Mouse (Mus musculus) liver, adult 2 months (tissue): ENCODE measurements around the gene Tln2. TPM values are rescaled to one million over a fixed set of nuclear protein-coding genes. Genes with fewer than 3 reads are reported as not detected.

Experiments used
- DNase-seq: peaks from one replicate; pipeline ENCODE4 v3.0.0-alpha.2; 2011; ENCODE audit warnings: low read depth, low spot score; ENCODE audit errors: extremely low read depth
- H3K27ac ChIP-seq: fragments of 200-500 bp; replicated peaks from 2 replicates; pipeline ENCODE4 v1.5.1; 2012; ENCODE audit warnings: low read depth, mild to moderate bottlenecking, control low read depth, inconsistent platforms, low read length; ENCODE audit not compliant: insufficient read depth
- H3K27me3 ChIP-seq: fragments of 200-500 bp; 2 replicates; pipeline ENCODE4 v1.6.1; 2012; ENCODE audit warnings: mild to moderate bottlenecking, moderate library complexity, low read length, inconsistent platforms; ENCODE audit not compliant: control insufficient read depth, insufficient read depth
- H3K36me3 ChIP-seq: fragments of 200-500 bp; 2 replicates; pipeline ENCODE4 v1.6.1; 2012; ENCODE audit warnings: low read length, inconsistent platforms; ENCODE audit not compliant: control insufficient read depth, insufficient read depth
- H3K4me1 ChIP-seq: fragments of 200-500 bp; 2 replicates; pipeline ENCODE4 v1.6.1; 2011; ENCODE audit warnings: low read length; ENCODE audit not compliant: control insufficient read depth, insufficient read depth
- H3K4me3 ChIP-seq: fragments of 200-500 bp; 2 replicates; pipeline ENCODE4 v1.5.1; 2011; ENCODE audit warnings: low read depth, mild to moderate bottlenecking, control low read depth, low read length, moderate library complexity; ENCODE audit not compliant: insufficient read depth
- H3K79me2 ChIP-seq: fragments of 200-500 bp; 2 replicates; pipeline ENCODE4 v1.6.1; 2012; ENCODE audit warnings: inconsistent platforms, mild to moderate bottlenecking, low read length, moderate library complexity; ENCODE audit not compliant: control insufficient read depth, insufficient read depth
- H3K9ac ChIP-seq: fragments of 200-500 bp; 2 replicates; pipeline ENCODE4 v1.6.1; 2012; ENCODE audit warnings: low read depth, mild to moderate bottlenecking, control low read depth, inconsistent platforms, low read length
- CTCF ChIP-seq: fragments of 200-500 bp; IDR thresholded peaks from 2 replicates; pipeline ENCODE4 v1.5.1; 2011; ENCODE audit warnings: low read depth, low read length, control low read depth
- POLR2A ChIP-seq: fragments of 200-500 bp; IDR thresholded peaks from 2 replicates; pipeline ENCODE4 v1.6.1; 2011; ENCODE audit warnings: low read length, control low read depth; ENCODE audit not compliant: insufficient read depth; ENCODE audit errors: extremely low read depth
- WGBS: fragments of 180-500 bp; shearing (Covaris S2); methylation state at CpG from one replicate; pipeline ENCODE4 v1.1.7; 2018; 5-methylcytosine and 5-hydroxymethylcytosine counted together
- polyA plus RNA-seq: library from polyadenylated mRNA; depleted of rRNA; stranded (reverse); fragments of >200 nt; gene quantifications from 2 replicates; pipeline ENCODE4 v1.2.3, GENCODE M21; 2012
- total RNA-seq: library from RNA; depleted of rRNA; stranded (reverse); fragments of >200 nt; gene quantifications from 2 replicates; pipeline ENCODE4 v1.2.3, GENCODE M21; 2014

Tln2 gene
- total and polyA plus RNA-seq, 2 experiments: 1.9 to 4.6 TPM

- TF ChIP-seq POLR2A: no peak
- TF ChIP-seq CTCF: no peak
- no peak overlapping the region for H3K4me3 ChIP-seq
- H3K9ac ChIP-seq: no peak overlapping the region
- peaks cover 4% of the 10 kb centered on the region; the same call in 1 of the 2 replicates for H3K27me3 ChIP-seq
- WGBS: 77% methylated on average over 3 of the region's 3 CpGs
- no peaks in the 10 kb centered on the region for H3K79me2 ChIP-seq
- DNase-seq: no peak
- no peaks in the 10 kb centered on the region for H3K36me3 ChIP-seq
- no peak overlapping the region for H3K27ac ChIP-seq
- peaks cover 2% of the 10 kb centered on the region for H3K4me1 ChIP-seq
These were observed 64.2 kb downstream of the Tln2 start for GRCm38 (mm10) chr9:67495350-67495749.

GRCm38 (mm10) chr9:67493876-67494552 is 65.5 kb downstream of the Tln2 start:
- Histone ChIP-seq H3K4me1 (peaks cover 2% of the 10 kb centered on the region), H3K4me3 (no peak overlapping the region), H3K9ac (no peak overlapping the region), H3K36me3 (no peaks in the 10 kb centered on the region), H3K27me3 (peaks cover 4% of the 10 kb centered on the region; the same call in 1 of the 2 replicates), H3K79me2 (no peaks in the 10 kb centered on the region), H3K27ac (no peak overlapping the region)
- peak; percentile 78 for DNase-seq
- 55% methylated on average over 8 of the region's 8 CpGs for WGBS
- TF ChIP-seq CTCF: no peak
- no peak for TF ChIP-seq POLR2A

GRCm38 (mm10) chr9:67489370-67489769 is 70.1 kb downstream of the Tln2 start:
- DNase-seq: no peak
- H3K4me3 ChIP-seq: no peak overlapping the region
- peaks cover 4% of the 10 kb centered on the region; the same call in 1 of the 2 replicates for H3K27me3 ChIP-seq
- H3K4me1 ChIP-seq: no peaks in the 10 kb centered on the region; the same call in 1 of the 2 replicates
- H3K79me2 ChIP-seq: no peaks in the 10 kb centered on the region
- H3K36me3 ChIP-seq: no peaks in the 10 kb centered on the region
- no peak overlapping the region for H3K9ac ChIP-seq
- no peak overlapping the region for H3K27ac ChIP-seq
- no peak for TF ChIP-seq CTCF
- no peak for TF ChIP-seq POLR2A
- 72% methylated on average over 3 of the region's 3 CpGs for WGBS

GRCm38 (mm10) chr9:67486621-67487020 is 72.9 kb downstream of the Tln2 start:
- Histone ChIP-seq H3K79me2 (no peaks in the 10 kb centered on the region), H3K27ac (no peak overlapping the region), H3K9ac (no peak overlapping the region), H3K4me1 (no peaks in the 10 kb centered on the region), H3K36me3 (no peaks in the 10 kb centered on the region), H3K27me3 (no peaks in the 10 kb centered on the region), H3K4me3 (no peak overlapping the region)
- 88% methylated on average over 5 of the region's 5 CpGs for WGBS
- no peak for DNase-seq
- no peak for TF ChIP-seq POLR2A

- 69% methylated on average over 15 of the region's 15 CpGs for WGBS
- Histone ChIP-seq H3K36me3 (no peaks in the 10 kb centered on the region), H3K9ac (no peak overlapping the region), H3K79me2 (no peaks in the 10 kb centered on the region), H3K27ac (no peak overlapping the region), H3K4me3 (no peak overlapping the region), H3K27me3 (no peaks in the 10 kb centered on the region), H3K4me1 (no peaks in the 10 kb centered on the region)
- TF ChIP-seq CTCF: no peak
- no peak for TF ChIP-seq POLR2A
- no peak for DNase-seq
These were observed 74.1 kb downstream of the Tln2 start for GRCm38 (mm10) chr9:67485169-67486072.
